Mouse (Mus musculus): Measurements from ENCODE around the gene Ugt2b1. TPM values are rescaled to one million over a fixed set of nuclear protein-coding genes. Genes with fewer than 3 reads are reported as not detected.
A peak's percentile ranks its signal among the peaks of the same experiment; 100 is the strongest.

The Ugt2b1 gene
- polyA plus RNA-seq, 1 experiment from 2014 or later = not detected

DNA sequence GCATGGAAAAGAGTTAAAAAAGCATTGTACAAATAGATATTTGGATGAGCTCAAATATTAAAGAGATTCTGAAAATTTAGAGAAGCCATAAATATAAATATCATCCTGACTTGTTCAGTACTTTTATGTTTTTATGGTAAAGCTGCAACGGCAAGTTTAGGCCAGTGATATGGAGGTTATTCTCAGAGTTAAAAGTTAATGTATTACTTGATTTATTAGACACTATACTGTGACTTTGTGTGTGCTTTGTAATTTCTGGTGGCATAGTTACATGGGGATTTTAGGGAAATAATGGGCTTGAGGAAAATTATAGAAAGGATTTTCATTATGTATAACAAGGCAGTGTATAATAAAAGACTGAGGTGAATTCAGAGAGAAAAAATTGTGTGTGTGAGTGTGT, 39.2 kb downstream of the Ugt2b1 start:
- H3K4me3 ChIP-seq (replicated peaks) = no peak overlapping the region
- H3K36me3 ChIP-seq = no peaks in the 10 kb centered on the region
- no peak overlapping the region for H3K9ac ChIP-seq
- peak; percentile 83 for ATAC-seq
- no peak overlapping the region for H3K27ac ChIP-seq
- no peaks in the 10 kb centered on the region for H3K4me1 ChIP-seq (replicated peaks)
- no peak overlapping the region for H3K4me2 ChIP-seq (replicated peaks)
- 58% methylated on average over 1 of the region's 1 CpGs for WGBS
- no peaks in the 10 kb centered on the region for H3K9me3 ChIP-seq
- H3K27me3 ChIP-seq (replicated peaks) = no peaks in the 10 kb centered on the region

DNA sequence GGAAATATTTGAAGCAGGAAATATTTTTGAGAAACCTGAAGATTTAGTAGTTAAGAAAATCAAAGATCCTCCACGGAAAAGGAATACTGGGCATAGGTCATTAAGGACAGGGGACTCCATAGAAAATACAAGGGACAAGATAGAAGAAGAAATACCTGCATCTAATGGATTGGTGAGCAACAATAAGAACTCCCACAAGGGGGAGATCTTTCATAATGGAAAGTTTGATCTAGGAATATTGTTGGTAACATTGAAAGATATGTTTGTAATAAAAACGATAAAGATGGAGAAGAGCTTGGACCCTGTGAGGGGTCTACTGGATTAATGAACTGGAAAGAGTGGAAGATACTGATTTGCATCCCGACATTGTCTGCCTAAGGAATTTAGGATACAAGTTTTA, 39.7 kb downstream of the Ugt2b1 start:
- Histone ChIP-seq H3K4me2 (replicated peaks) (no peak overlapping the region), H3K27me3 (replicated peaks) (no peaks in the 10 kb centered on the region), H3K27ac (no peak overlapping the region), H3K36me3 (no peaks in the 10 kb centered on the region), H3K4me1 (replicated peaks) (no peaks in the 10 kb centered on the region), H3K9ac (no peak overlapping the region), H3K4me3 (replicated peaks) (no peak overlapping the region), H3K9me3 (no peaks in the 10 kb centered on the region)
- peak; percentile 29; the same call in 1 of the 2 replicates for ATAC-seq
- WGBS = 38% methylated on average over 3 of the region's 3 CpGs

DNA sequence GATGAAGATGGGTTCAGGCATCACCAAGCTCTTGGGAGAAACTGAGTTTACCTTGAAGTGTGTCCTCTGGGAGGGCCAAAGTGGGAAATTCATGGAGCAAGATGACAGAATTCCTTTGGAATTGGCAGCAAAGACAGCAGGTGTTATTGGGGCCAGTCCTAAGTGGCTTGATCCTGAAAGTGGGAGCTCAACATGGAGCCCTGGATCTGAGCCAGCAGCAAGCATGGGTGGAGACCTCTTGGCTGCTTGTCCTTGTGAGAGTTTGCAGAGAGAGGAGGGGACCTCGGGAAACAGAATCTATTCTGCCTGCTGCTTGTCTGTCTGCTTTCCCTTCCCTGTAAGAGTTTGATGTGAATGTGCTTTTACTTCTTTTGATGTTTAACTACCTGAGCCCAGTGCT, 54.5 kb downstream of the Ugt2b1 start:
- Histone ChIP-seq H3K4me1 (replicated peaks) (no peaks in the 10 kb centered on the region), H3K36me3 (no peaks in the 10 kb centered on the region), H3K4me3 (replicated peaks) (no peak overlapping the region), H3K9ac (no peak overlapping the region), H3K27me3 (replicated peaks) (no peaks in the 10 kb centered on the region), H3K9me3 (no peaks in the 10 kb centered on the region), H3K27ac (no peak overlapping the region), H3K4me2 (replicated peaks) (no peak overlapping the region)
- WGBS = 35% methylated on average over 1 of the region's 1 CpGs
- no peak for ATAC-seq

Other genes starting within 250 kb of the Ugt2b1 start
- gene Tmprss11e, start 180.7 kb downstream of the Ugt2b1 start, polyA plus RNA-seq (2015; fragmentation: Nextera tagmentation; extraction: Ambion mirVana) = not detected in 2 replicates
- gene Ythdc1, start 122.3 kb downstream of the Ugt2b1 start, polyA plus RNA-seq (2015; fragmentation: Nextera tagmentation; extraction: Ambion mirVana) = 31.5 and 35.2 TPM in 2 replicates
- gene Ugt2b34, start 19.6 kb downstream of the Ugt2b1 start, polyA plus RNA-seq (2015; fragmentation: Nextera tagmentation; extraction: Ambion mirVana) = 142 TPM in 2 replicates
- gene Ugt2b35, start 74.3 kb upstream of the Ugt2b1 start, polyA plus RNA-seq (2015; fragmentation: Nextera tagmentation; extraction: Ambion mirVana) = 2.9 TPM in 2 replicates
- gene Ugt2b36, start 166.0 kb upstream of the Ugt2b1 start, polyA plus RNA-seq (2015; fragmentation: Nextera tagmentation; extraction: Ambion mirVana) = 19.0 and 19.7 TPM in 2 replicates
- 60.1 and 62.9 TPM in 2 replicates for gene Ugt2b5, start 213.8 kb upstream of the Ugt2b1 start, polyA plus RNA-seq (2015; fragmentation: Nextera tagmentation; extraction: Ambion mirVana)